Mouse (Mus musculus): ENCODE results near the gene Fjx1.

GRCm38 (mm10) chr2:102446851-102447250, 5.4 kb downstream of the Fjx1 start:
- TF ChIP-seq POLR2A (IDR thresholded peaks at IDR 0.05; ENCODE audit: borderline replicate concordance, extremely low read depth, low read depth, low read length) (no peak), CTCF (IDR thresholded peaks at IDR 0.05; ENCODE audit: insufficient read depth, low read length) (no peak)

All from lung, adult 2 months (tissue).